8 mouse cellular contexts compared by ENCODE assay signal in genomic region chr7:45715741-45716459, GRCm38 (mm10). TPM values are rescaled to one million over a fixed set of nuclear protein-coding genes. Genes with fewer than 3 reads are reported as not detected.
DNase-seq lines count a peak whose midpoint lies in the region; ATAC-seq and TF ChIP-seq lines count a peak whose summit lies in the region.

No protein-coding gene starts in this region.

- H3K9me3 ChIP-seq in intestine, embryonic 16.5 days (ENCODE audit: control insufficient read depth, low read length): no peaks in the 10 kb centered on the region
- H3K9me3 ChIP-seq in midbrain, embryonic 12.5 days: no peaks in the 10 kb centered on the region

- H3K27me3 ChIP-seq in thymus, adult 2 months (ENCODE audit: control insufficient read depth, insufficient read depth, low read length): no peaks in the 10 kb centered on the region
- H3K27me3 ChIP-seq in intestine, embryonic 16.5 days (replicated peaks; ENCODE audit: control insufficient read depth, insufficient read depth, low read length): no peaks in the 10 kb centered on the region
- no peaks in the 10 kb centered on the region for H3K27me3 ChIP-seq in midbrain, embryonic 12.5 days

- no peak for TF ChIP-seq POLR2A in thymus, adult 2 months (IDR thresholded peaks at IDR 0.05; ENCODE audit: control insufficient read depth, extremely low read depth, insufficient read depth, low read length, poor library complexity)

- DNase-seq in cerebellum, adult 11-12 months: peak; percentile 62
- DNase-seq in cerebellum, postnatal 4 days (ENCODE audit: low spot score in 2 of 2): no peak
- no peak for DNase-seq in thymus, adult 2 months
- DNase-seq in thymus, postnatal 0 days (ENCODE audit: low spot score): no peak
- DNase-seq in ovary, adult 18-20 months (ENCODE audit: low spot score): no peak
- no peak for DNase-seq in frontal cortex, postnatal 14 days (ENCODE audit: low spot score in 2 of 2)

- H3K4me3 ChIP-seq in thymus, adult 2 months (ENCODE audit: control insufficient read depth, insufficient read depth, low read length): no peak overlapping the region
- peak overlapping the region; percentile 37 for H3K4me3 ChIP-seq in intestine, embryonic 16.5 days (ENCODE audit: low read length)
- peak overlapping the region; percentile 76 for H3K4me3 ChIP-seq in midbrain, embryonic 12.5 days

- peaks cover 20% of the 10 kb centered on the region for H3K36me3 ChIP-seq in thymus, adult 2 months (ENCODE audit: control insufficient read depth, insufficient read depth, low read length)
- H3K36me3 ChIP-seq in intestine, embryonic 16.5 days (ENCODE audit: control insufficient read depth, insufficient read depth, low read length): peaks cover 26% of the 10 kb centered on the region
- peaks cover 46% of the 10 kb centered on the region for H3K36me3 ChIP-seq in midbrain, embryonic 12.5 days

- H3K9ac ChIP-seq in intestine, embryonic 16.5 days (ENCODE audit: low read depth, low read length): peak overlapping the region; percentile 54; the same call in 1 of the 2 replicates
- peak overlapping the region; percentile 98 for H3K9ac ChIP-seq in midbrain, embryonic 12.5 days (replicated peaks)

- peak overlapping the region; percentile 7; the same call in 1 of the 2 replicates for H3K27ac ChIP-seq in thymus, adult 2 months (ENCODE audit: control insufficient read depth, insufficient read depth, low read length)
- H3K27ac ChIP-seq in intestine, embryonic 16.5 days (ENCODE audit: low read length): peak overlapping the region; percentile 73
- peak overlapping the region; percentile 68 for H3K27ac ChIP-seq in midbrain, embryonic 12.5 days (replicated peaks)

- ATAC-seq in intestine, embryonic 16.5 days: no peak
- no peak for ATAC-seq in midbrain, embryonic 12.5 days (ENCODE audit: low FRiP score, low read depth)

- WGBS in thymus, adult 2 months: 56% methylated on average over 19 of the region's 19 CpGs
- 79% methylated on average over 19 of the region's 19 CpGs for WGBS in intestine, embryonic 16.5 days
- WGBS in midbrain, embryonic 12.5 days: 85% methylated on average over 19 of the region's 19 CpGs

- peaks cover 37% of the 10 kb centered on the region for H3K4me1 ChIP-seq in thymus, adult 2 months (replicated peaks; ENCODE audit: control insufficient read depth, insufficient read depth, low read length)
- peaks cover 50% of the 10 kb centered on the region for H3K4me1 ChIP-seq in intestine, embryonic 16.5 days (ENCODE audit: control insufficient read depth, insufficient read depth, low read length)
- H3K4me1 ChIP-seq in midbrain, embryonic 12.5 days: peaks cover 48% of the 10 kb centered on the region

- no peak for TF ChIP-seq CTCF in thymus, adult 2 months (IDR thresholded peaks at IDR 0.05; ENCODE audit: borderline replicate concordance, control insufficient read depth, extremely low read depth, insufficient read depth, low read length, poor library complexity)

- peak overlapping the region; percentile 90 for H3K4me2 ChIP-seq in intestine, embryonic 16.5 days (ENCODE audit: low read depth, low read length)
- peak overlapping the region; percentile 92 for H3K4me2 ChIP-seq in midbrain, embryonic 12.5 days (replicated peaks)

RNA-seq across cellular contexts. Expression of gene Rpl18, which starts 0.6 kb away (rescaled TPM):
- 2,384 and 2,707 TPM in 2 replicates for polyA plus RNA-seq in thymus, adult 2 months (2012; rRNA removed)
- 1,315 and 1,426 TPM in 2 replicates for polyA plus RNA-seq in thymus, postnatal 0 days (2015; fragmentation: Nextera tagmentation; extraction: Ambion mirVana)
- 1,070 and 1,157 TPM in 2 replicates for polyA plus RNA-seq in intestine, embryonic 16.5 days (2015; fragmentation: Nextera tagmentation; extraction: Ambion mirVana)
- 688 and 721 TPM in 2 replicates for polyA plus RNA-seq in midbrain, embryonic 12.5 days (2016; fragmentation: Nextera tagmentation; extraction: Ambion mirVana)

RNA-seq across cellular contexts. Expression of gene Sphk2, which starts 1.9 kb away (rescaled TPM):
- 87.4 and 88.1 TPM in 2 replicates for polyA plus RNA-seq in thymus, adult 2 months (2012; rRNA removed)
- 19.8 and 21.8 TPM in 2 replicates for polyA plus RNA-seq in thymus, postnatal 0 days (2015; fragmentation: Nextera tagmentation; extraction: Ambion mirVana)
- 55.6 and 59.2 TPM in 2 replicates for polyA plus RNA-seq in intestine, embryonic 16.5 days (2015; fragmentation: Nextera tagmentation; extraction: Ambion mirVana)
- 24.0 and 25.8 TPM in 2 replicates for polyA plus RNA-seq in midbrain, embryonic 12.5 days (2016; fragmentation: Nextera tagmentation; extraction: Ambion mirVana)

RNA-seq across cellular contexts. Expression of gene Fam83e, which starts 5.1 kb away (rescaled TPM):
- polyA plus RNA-seq in thymus, adult 2 months (2012; rRNA removed): 1.5 and 1.7 TPM in 2 replicates
- 0.50 and 0.66 TPM in 2 replicates for polyA plus RNA-seq in thymus, postnatal 0 days (2015; fragmentation: Nextera tagmentation; extraction: Ambion mirVana)
- 30.9 and 34.2 TPM in 2 replicates for polyA plus RNA-seq in intestine, embryonic 16.5 days (2015; fragmentation: Nextera tagmentation; extraction: Ambion mirVana)
- polyA plus RNA-seq in midbrain, embryonic 12.5 days (2016; fragmentation: Nextera tagmentation; extraction: Ambion mirVana): 1.3 and 1.6 TPM in 2 replicates

RNA-seq across cellular contexts. Expression of gene Spaca4, which starts 9.7 kb away (rescaled TPM):
- not detected in 2 replicates for polyA plus RNA-seq in thymus, adult 2 months (2012; rRNA removed)
- not detected in 2 replicates for polyA plus RNA-seq in thymus, postnatal 0 days (2015; fragmentation: Nextera tagmentation; extraction: Ambion mirVana)
- polyA plus RNA-seq in intestine, embryonic 16.5 days (2015; fragmentation: Nextera tagmentation; extraction: Ambion mirVana): 0.86 and 1.0 TPM in 2 replicates
- polyA plus RNA-seq in midbrain, embryonic 12.5 days (2016; fragmentation: Nextera tagmentation; extraction: Ambion mirVana): not detected in 2 replicates

RNA-seq across cellular contexts. Expression of gene Dbp, which starts 11.0 kb away (rescaled TPM):
- 28.2 and 31.3 TPM in 2 replicates for polyA plus RNA-seq in thymus, adult 2 months (2012; rRNA removed)
- 10.6 and 13.4 TPM in 2 replicates for polyA plus RNA-seq in thymus, postnatal 0 days (2015; fragmentation: Nextera tagmentation; extraction: Ambion mirVana)
- polyA plus RNA-seq in intestine, embryonic 16.5 days (2015; fragmentation: Nextera tagmentation; extraction: Ambion mirVana): 2.3 and 3.2 TPM in 2 replicates
- 4.5 and 4.6 TPM in 2 replicates for polyA plus RNA-seq in midbrain, embryonic 12.5 days (2016; fragmentation: Nextera tagmentation; extraction: Ambion mirVana)

Comparison
In these comparisons a context has a peak if more than half of its experiments do, and no peak if none do; other contexts are left out.
1. H3K27ac ChIP-seq: peak in every context shown above with its lines; median percentile 73 in intestine, embryonic 16.5 days; 68 in midbrain, embryonic 12.5 days; 7 in thymus, adult 2 months.
2. RNA of gene Fam83e, which starts 5.1 kb away (polyA plus RNA-seq): 30.9 to 34.2 TPM in intestine, embryonic 16.5 days; 1.5 to 1.7 TPM in thymus, adult 2 months, 1.3 to 1.6 TPM in midbrain, embryonic 12.5 days and 0.50 to 0.66 TPM in thymus, postnatal 0 days; every median in the first group is over 10 times any median in the second.